Mouse (Mus musculus) adrenal gland, adult 18-20 months (tissue): Measurements from ENCODE around the gene Cdh20. TPM values are rescaled to one million over a fixed set of nuclear protein-coding genes. Genes with fewer than 3 reads are reported as not detected.

ENCODE experiments used
- DNase-seq, 2 experiments: peaks; one replicate each; pipeline ENCODE4 v3.0.0; 2021 to 2022; ENCODE audit warnings: low spot score in 2 of 2
- total RNA-seq, 2 experiments: library from RNA; stranded (reverse); gene quantifications; 1 replicate in 1 of 2; 2 replicates in 1 of 2; pipeline ENCODE4 v1.2.3; 2021

The Cdh20 gene
- total RNA-seq, 2 experiments from 2014 or later: 0.17 to 0.22 TPM

DNA sequence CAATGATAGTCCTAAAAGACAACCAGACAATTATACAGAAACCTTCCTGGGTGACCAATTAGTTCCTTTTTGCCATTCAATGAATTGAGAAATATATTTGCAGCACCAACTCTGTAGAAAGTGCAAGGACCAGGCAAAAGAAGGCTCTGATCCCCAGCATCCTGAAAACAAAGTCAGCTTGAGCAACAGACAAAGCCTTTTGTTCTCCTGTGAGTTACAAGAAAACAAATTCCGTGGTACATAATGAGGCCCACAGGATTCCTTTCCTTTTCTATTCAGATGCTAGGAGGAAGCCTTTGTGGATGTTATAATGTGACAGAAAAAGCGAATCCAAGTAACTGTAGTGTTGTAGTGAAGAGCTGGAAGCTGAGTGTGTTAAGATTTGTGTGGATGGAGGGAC lies 244.3 kb downstream of the Cdh20 start:
- no peak for DNase-seq

- DNase-seq: no peak
Measured at GRCm38 (mm10) chr1:105013291-105013690, 245.0 kb downstream of the Cdh20 start.

GRCm38 (mm10) chr1:105041668-105042067 lies 273.3 kb downstream of the Cdh20 start:
- no peak for DNase-seq
